Mouse (Mus musculus) heart, adult 2 months (tissue): ENCODE results near the gene Ccdc114. TPM values are rescaled to one million over a fixed set of nuclear protein-coding genes. Genes with fewer than 3 reads are reported as not detected.
"Not testable (repeated sequence)": the region's sequence is repeated elsewhere in the genome, so short reads cannot be mapped to it uniquely, and the experiment has no call there.

Experiments
- DNase-seq, 2 experiments: peaks; one replicate each; pipeline ENCODE4 v3.0.0; 2021
- H3K27ac ChIP-seq: fragments of 200-600 bp; 2 replicates; pipeline ENCODE4 v1.8.1; 2022
- H3K27me3 ChIP-seq: fragments of 200-500 bp; 2 replicates; pipeline ENCODE4 v1.6.1; 2012; ENCODE audit warnings: mild to moderate bottlenecking, low read length, inconsistent platforms, mixed read lengths; ENCODE audit not compliant: control insufficient read depth, insufficient read depth
- H3K36me3 ChIP-seq: fragments of 200-500 bp; 2 replicates; pipeline ENCODE4 v1.6.1; 2012; ENCODE audit warnings: low read length, inconsistent platforms; ENCODE audit not compliant: control insufficient read depth, insufficient read depth
- H3K4me1 ChIP-seq: fragments of 200-500 bp; 2 replicates; pipeline ENCODE4 v1.6.1; 2011; ENCODE audit warnings: low read length; ENCODE audit not compliant: control insufficient read depth, insufficient read depth
- H3K4me3 ChIP-seq: fragments of 200-600 bp; 2 replicates; pipeline ENCODE4 v1.8.1; 2022
- H3K79me2 ChIP-seq: fragments of 200-500 bp; replicated peaks from 2 replicates; pipeline ENCODE4 v1.6.1; 2012; ENCODE audit warnings: mild to moderate bottlenecking, inconsistent platforms, low read length, moderate library complexity, mixed read lengths; ENCODE audit not compliant: control insufficient read depth, insufficient read depth
- H3K9ac ChIP-seq: fragments of 200-500 bp; 2 replicates; pipeline ENCODE4 v1.6.1; 2012; ENCODE audit warnings: low read depth, mild to moderate bottlenecking, control low read depth, inconsistent platforms, low read length, mixed read lengths
- CTCF ChIP-seq: fragments of 200-600 bp; IDR thresholded peaks from 2 replicates; pipeline ENCODE4 v1.8.1; 2022; ENCODE audit warnings: antibody characterized with exemption, mild to moderate bottlenecking, moderate library complexity
- EP300 ChIP-seq: fragments of 200-500 bp; IDR thresholded peaks from 2 replicates; pipeline ENCODE4 v1.6.1; 2011; ENCODE audit warnings: low read depth, low read length, control low read depth; ENCODE audit not compliant: insufficient read depth
- POLR2A ChIP-seq: fragments of 200-500 bp; IDR thresholded peaks from 2 replicates; pipeline ENCODE4 v1.6.1; 2011; ENCODE audit warnings: mild to moderate bottlenecking, low read depth, low read length, control low read depth; ENCODE audit not compliant: insufficient read depth
- WGBS: fragments of 180-500 bp; shearing (Covaris S2); methylation state at CpG from one replicate; pipeline ENCODE4 v1.1.7; 2018; 5-methylcytosine and 5-hydroxymethylcytosine counted together
- intact Hi-C: fragments of 180-260 bp; cut with DNase I; formaldehyde crosslinking; loops from one replicate; pipeline ENCODE4 v1.15.1; 2025
- polyA plus RNA-seq: library from polyadenylated mRNA; depleted of rRNA; stranded (reverse); fragments of >200 nt; gene quantifications from 2 replicates; pipeline ENCODE4 v1.2.3, GENCODE M21; 2012
- total RNA-seq, 2 experiments: library from RNA; stranded (reverse); gene quantifications; 2 replicates each; pipeline ENCODE4 v1.2.3; 2021

Gene Ccdc114
- total and polyA plus RNA-seq, 3 experiments: 0.94 to 2.1 (median 1.0) TPM

- H3K4me1 ChIP-seq: peaks cover 1% of the 10 kb centered on the region; the same call in 1 of the 2 replicates
- no peaks in the 10 kb centered on the region for H3K36me3 ChIP-seq
- no peak overlapping the region for H3K9ac ChIP-seq
- H3K4me3 ChIP-seq: no peak overlapping the region
- intact Hi-C loops: no loop called here
- H3K27ac ChIP-seq: no peak overlapping the region
- H3K79me2 ChIP-seq: no peaks in the 10 kb centered on the region
- TF ChIP-seq POLR2A (no peak), CTCF (no peak), EP300 (no peak)
- WGBS: 81% methylated on average over 2 of the region's 2 CpGs
- no peak for DNase-seq
- H3K27me3 ChIP-seq: no peaks in the 10 kb centered on the region
These were observed 31.2 kb upstream of the Ccdc114 start for GRCm38 (mm10) chr7:45892651-45893050.

- H3K9ac ChIP-seq: no peak overlapping the region
- WGBS: 74% methylated on average over 6 of the region's 6 CpGs
- TF ChIP-seq EP300: no peak
- TF ChIP-seq POLR2A: no peak
- no peak for TF ChIP-seq CTCF
- H3K4me1 ChIP-seq: peaks cover 1% of the 10 kb centered on the region; the same call in 1 of the 2 replicates
- intact Hi-C loops: loop anchor here (1.0 kb wide), 1 partner anchor 23 kb away; no protein-coding TSS in a partner anchor
- no peak overlapping the region for H3K4me3 ChIP-seq
- H3K36me3 ChIP-seq: no peaks in the 10 kb centered on the region
- no peak overlapping the region for H3K27ac ChIP-seq
- H3K27me3 ChIP-seq: no peaks in the 10 kb centered on the region
- no peak for DNase-seq
- no peaks in the 10 kb centered on the region for H3K79me2 ChIP-seq
These were observed 27.8 kb upstream of the Ccdc114 start for GRCm38 (mm10) chr7:45895931-45896516.

- no peaks in the 10 kb centered on the region for H3K36me3 ChIP-seq
- peak within 1 kb of the TSS; percentile 93 for H3K27ac ChIP-seq
- peak; percentile 95 to 98 for DNase-seq
- 1% methylated on average over 40 of the region's 40 CpGs for WGBS
- no peaks in the 10 kb centered on the region for H3K27me3 ChIP-seq
- H3K4me1 ChIP-seq: peaks cover 1% of the 10 kb centered on the region; the same call in 1 of the 2 replicates
- H3K79me2 ChIP-seq: no peaks in the 10 kb centered on the region
- H3K4me3 ChIP-seq: peak within 1 kb of the TSS; percentile 76
- intact Hi-C loops: loop anchor here (1.0 kb wide), 2 partner anchors 23 to 27 kb away; no protein-coding TSS in a partner anchor
- peak; percentile 98 for TF ChIP-seq POLR2A
- TF ChIP-seq EP300: peak; percentile 64
- TF ChIP-seq CTCF: no peak
- peak within 1 kb of the TSS; percentile 73 for H3K9ac ChIP-seq
These were observed 27.2 kb upstream of the Ccdc114 start, which contains the start of the genes Syngr4 and Tmem143 for GRCm38 (mm10) chr7:45896517-45897257. TSS of gene Syngr4 (minus strand) at chr7:45896714. TSS of gene Tmem143 (plus strand) at chr7:45896941.

GRCm38 (mm10) chr7:45897258-45897757 is 26.6 kb upstream of the Ccdc114 start:
- peak overlapping the region; percentile 93 for H3K27ac ChIP-seq
- no peaks in the 10 kb centered on the region for H3K36me3 ChIP-seq
- peak overlapping the region; percentile 76 for H3K4me3 ChIP-seq
- DNase-seq: peak in 1 of 2 experiments; percentile 73
- H3K27me3 ChIP-seq: no peaks in the 10 kb centered on the region
- no peak for TF ChIP-seq EP300
- no peak for TF ChIP-seq POLR2A
- TF ChIP-seq CTCF: no peak
- H3K4me1 ChIP-seq: peaks cover 1% of the 10 kb centered on the region; the same call in 1 of the 2 replicates
- intact Hi-C loops: loop anchor here (1.0 kb wide), 1 partner anchor 26 kb away; no protein-coding TSS in a partner anchor
- H3K79me2 ChIP-seq: no peaks in the 10 kb centered on the region
- 2% methylated on average over 19 of the region's 19 CpGs for WGBS
- peak overlapping the region; percentile 73 for H3K9ac ChIP-seq

GRCm38 (mm10) chr7:45898125-45898524 is 25.7 kb upstream of the Ccdc114 start:
- H3K9ac ChIP-seq, DNase-seq, intact Hi-C loops, H3K36me3 ChIP-seq, H3K4me3 ChIP-seq, H3K4me1 ChIP-seq, H3K79me2 ChIP-seq, H3K27me3 ChIP-seq: not testable (repeated sequence)
- peak; percentile 60 for TF ChIP-seq CTCF
- WGBS: 63% methylated on average over 4 of the region's 4 CpGs
- peak overlapping the region; percentile 93; the same call in 1 of the 2 replicates for H3K27ac ChIP-seq

GRCm38 (mm10) chr7:45901562-45901961 is 22.3 kb upstream of the Ccdc114 start:
- Histone ChIP-seq H3K27me3 (no peaks in the 10 kb centered on the region), H3K36me3 (no peaks in the 10 kb centered on the region), H3K27ac (no peak overlapping the region), H3K9ac (no peak overlapping the region), H3K79me2 (no peaks in the 10 kb centered on the region), H3K4me1 (peaks cover 1% of the 10 kb centered on the region; the same call in 1 of the 2 replicates), H3K4me3 (no peak overlapping the region)
- TF ChIP-seq EP300 (no peak), CTCF (no peak), POLR2A (no peak)
- 65% methylated on average over 5 of the region's 5 CpGs for WGBS
- no peak for DNase-seq
- intact Hi-C loops: no loop called here
